Mouse (Mus musculus): ENCODE data around the gene Tnfaip8l1.

Gene Tnfaip8l1

GRCm38 (mm10) chr17:56137839-56138613 is 24.3 kb upstream of the Tnfaip8l1 start:
- no peak for DNase-seq (ENCODE audit: low read depth, low spot score)

- DNase-seq (ENCODE audit: low read depth, low spot score): no peak
Measured at GRCm38 (mm10) chr17:56139355-56139754, 22.9 kb upstream of the Tnfaip8l1 start.

- DNase-seq (ENCODE audit: low read depth, low spot score): peak; percentile 48
Measured at GRCm38 (mm10) chr17:56139858-56140595, 22.2 kb upstream of the Tnfaip8l1 start, which contains the start of gene Sema6b. Gene Sema6b, minus strand, starts transcription at chr17:56140343.

GRCm38 (mm10) chr17:56141702-56142605 is 20.3 kb upstream of the Tnfaip8l1 start:
- no peak for DNase-seq (ENCODE audit: low read depth, low spot score)

GRCm38 (mm10) chr17:56144546-56144945 is 17.7 kb upstream of the Tnfaip8l1 start:
- no peak for DNase-seq (ENCODE audit: low read depth, low spot score)

- no peak for DNase-seq (ENCODE audit: low read depth, low spot score)
Measured at GRCm38 (mm10) chr17:56146131-56146530, 16.1 kb upstream of the Tnfaip8l1 start.

- no peak for DNase-seq (ENCODE audit: low read depth, low spot score)
Measured at GRCm38 (mm10) chr17:56147420-56147819, 14.9 kb upstream of the Tnfaip8l1 start.

GRCm38 (mm10) chr17:56148280-56148679 is 14.0 kb upstream of the Tnfaip8l1 start:
- no peak for DNase-seq (ENCODE audit: low read depth, low spot score)

- DNase-seq (ENCODE audit: low read depth, low spot score): no peak
Measured at GRCm38 (mm10) chr17:56148790-56149618, 13.3 kb upstream of the Tnfaip8l1 start.

- no peak for DNase-seq (ENCODE audit: low read depth, low spot score)
Measured at GRCm38 (mm10) chr17:56149897-56150296, 12.4 kb upstream of the Tnfaip8l1 start.

- DNase-seq (ENCODE audit: low read depth, low spot score): no peak
Measured at GRCm38 (mm10) chr17:56153643-56154042, 8.6 kb upstream of the Tnfaip8l1 start.

GRCm38 (mm10) chr17:56159729-56160128 is 2.5 kb upstream of the Tnfaip8l1 start:
- peak; percentile 58 for DNase-seq (ENCODE audit: low read depth, low spot score)

GRCm38 (mm10) chr17:56163523-56164102 is 1.3 kb downstream of the Tnfaip8l1 start:
- DNase-seq (ENCODE audit: low read depth, low spot score): peak; percentile 89

GRCm38 (mm10) chr17:56164510-56164909 is 2.2 kb downstream of the Tnfaip8l1 start:
- no peak for DNase-seq (ENCODE audit: low read depth, low spot score)

GRCm38 (mm10) chr17:56165671-56166070 is 3.4 kb downstream of the Tnfaip8l1 start:
- DNase-seq (ENCODE audit: low read depth, low spot score): no peak

GRCm38 (mm10) chr17:56169830-56170229 is 7.6 kb downstream of the Tnfaip8l1 start:
- DNase-seq (ENCODE audit: low read depth, low spot score): no peak

GRCm38 (mm10) chr17:56170636-56171035 is 8.4 kb downstream of the Tnfaip8l1 start:
- no peak for DNase-seq (ENCODE audit: low read depth, low spot score)

GRCm38 (mm10) chr17:56171456-56171855 is 9.2 kb downstream of the Tnfaip8l1 start:
- no peak for DNase-seq (ENCODE audit: low read depth, low spot score)

- no peak for DNase-seq (ENCODE audit: low read depth, low spot score)
Measured at GRCm38 (mm10) chr17:56171881-56172280, 9.6 kb downstream of the Tnfaip8l1 start.

GRCm38 (mm10) chr17:56173401-56174046 is 11.2 kb downstream of the Tnfaip8l1 start:
- no peak for DNase-seq (ENCODE audit: low read depth, low spot score)
